Mouse (Mus musculus) embryonic facial prominence, embryonic 12.5 days (tissue): ENCODE results near the gene Tanc1. TPM values are rescaled to one million over a fixed set of nuclear protein-coding genes. Genes with fewer than 3 reads are reported as not detected.
A peak's percentile ranks its signal among the peaks of the same experiment; 100 is the strongest.

Experiments
- ATAC-seq: fragments of 200-750 bp; cut with Nextera tagmentation; 2 replicates; pipeline ENCODE4 v1.8.0; 2017; ENCODE audit not compliant: insufficient number of reproducible peaks, insufficient read depth, low FRiP score, low TSS enrichment
- H3K27ac ChIP-seq: fragments of 300-500 bp; sonication (generic); 2 replicates; pipeline ENCODE4 v1.5.1; 2016; ENCODE audit warnings: mild to moderate bottlenecking
- H3K27me3 ChIP-seq: fragments of 300-500 bp; sonication (generic); 2 replicates; pipeline ENCODE4 v1.6.1; 2016; ENCODE audit warnings: mild to moderate bottlenecking, moderate library complexity
- H3K36me3 ChIP-seq: fragments of 300-500 bp; sonication (generic); 2 replicates; pipeline ENCODE4 v1.6.1; 2016; ENCODE audit warnings: mild to moderate bottlenecking
- H3K4me1 ChIP-seq: fragments of 300-500 bp; sonication (generic); 2 replicates; pipeline ENCODE4 v1.6.1; 2016
- H3K4me2 ChIP-seq: fragments of 300-500 bp; sonication (generic); replicated peaks from 2 replicates; pipeline ENCODE4 v1.6.1; 2016; ENCODE audit warnings: mild to moderate bottlenecking, moderate library complexity
- H3K4me3 ChIP-seq: fragments of 300-500 bp; sonication (generic); 2 replicates; pipeline ENCODE4 v1.5.1; 2016; ENCODE audit warnings: mild to moderate bottlenecking
- H3K9ac ChIP-seq: fragments of 300-500 bp; sonication (generic); 2 replicates; pipeline ENCODE4 v1.6.1; 2016; ENCODE audit warnings: mild to moderate bottlenecking, moderate library complexity
- H3K9me3 ChIP-seq: fragments of 300-500 bp; sonication (generic); 2 replicates; pipeline ENCODE4 v1.6.1; 2016; ENCODE audit warnings: mild to moderate bottlenecking, moderate library complexity
- WGBS: fragments of 180-500 bp; shearing (Covaris S2); methylation state at CpG from one replicate; pipeline ENCODE4 v1.1.7; 2016; 5-methylcytosine and 5-hydroxymethylcytosine counted together
- polyA plus RNA-seq: library from polyadenylated mRNA; unstranded; fragments of >200 nt; fragmentation: Nextera tagmentation; extraction: Ambion mirVana; gene quantifications from 2 replicates; pipeline ENCODE4 v1.2.1, GENCODE M21; 2016

Tanc1 gene
- polyA plus RNA-seq, 1 experiment from 2014 or later = 37.5 TPM

GRCm38 (mm10) chr2:59788704-59789500 is 177.1 kb downstream of the Tanc1 start:
- Histone ChIP-seq H3K27ac (no peak overlapping the region; the same call in 1 of the 2 replicates), H3K4me2 (no peak overlapping the region), H3K9ac (no peak overlapping the region), H3K4me3 (no peak overlapping the region), H3K27me3 (no peaks in the 10 kb centered on the region), H3K36me3 (peaks cover 35% of the 10 kb centered on the region), H3K4me1 (0 out of 2 replicates have a peak, but pooled peaks cover 14% of the 10 kb centered on the region), H3K9me3 (no peaks in the 10 kb centered on the region)
- WGBS = 63% methylated on average over 7 of the region's 7 CpGs
- no peak for ATAC-seq

GRCm38 (mm10) chr2:59791596-59791995 is 179.8 kb downstream of the Tanc1 start:
- no peak overlapping the region for H3K4me2 ChIP-seq
- no peak overlapping the region for H3K27ac ChIP-seq
- H3K27me3 ChIP-seq = no peaks in the 10 kb centered on the region
- H3K9me3 ChIP-seq = no peaks in the 10 kb centered on the region
- peaks cover 40% of the 10 kb centered on the region for H3K36me3 ChIP-seq
- no peak overlapping the region for H3K4me3 ChIP-seq
- H3K4me1 ChIP-seq = 0 out of 2 replicates have a peak, but pooled peaks cover 8% of the 10 kb centered on the region
- ATAC-seq = no peak
- no peak overlapping the region for H3K9ac ChIP-seq
- 86% methylated on average over 8 of the region's 8 CpGs for WGBS

GRCm38 (mm10) chr2:59793337-59793736 is 181.5 kb downstream of the Tanc1 start:
- 81% methylated on average over 9 of the region's 9 CpGs for WGBS
- peaks cover 40% of the 10 kb centered on the region for H3K36me3 ChIP-seq

GRCm38 (mm10) chr2:59794838-59795237 is 183.0 kb downstream of the Tanc1 start:
- no peak for ATAC-seq
- 94% methylated on average over 6 of the region's 6 CpGs for WGBS
- Histone ChIP-seq H3K4me2 (no peak overlapping the region), H3K4me3 (no peak overlapping the region), H3K36me3 (peaks cover 44% of the 10 kb centered on the region), H3K27ac (no peak overlapping the region), H3K27me3 (no peaks in the 10 kb centered on the region), H3K9ac (no peak overlapping the region), H3K4me1 (peaks cover 18% of the 10 kb centered on the region; the same call in 1 of the 2 replicates), H3K9me3 (no peaks in the 10 kb centered on the region)

More at GRCm38 (mm10) chr2:59793337-59793736, 181.5 kb downstream of the Tanc1 start:
- H3K4me2 ChIP-seq = no peak overlapping the region
- no peak overlapping the region for H3K4me3 ChIP-seq
- H3K27me3 ChIP-seq = no peaks in the 10 kb centered on the region
- 0 out of 2 replicates have a peak, but pooled peaks cover 12% of the 10 kb centered on the region for H3K4me1 ChIP-seq
- no peak for ATAC-seq
- no peak overlapping the region for H3K27ac ChIP-seq
- H3K9me3 ChIP-seq = no peaks in the 10 kb centered on the region
- H3K9ac ChIP-seq = no peak overlapping the region

GRCm38 (mm10) chr2:59798934-59799532 is 187.2 kb downstream of the Tanc1 start:
- peak; percentile 42; the same call in 1 of the 2 replicates for ATAC-seq
- H3K9ac ChIP-seq = no peak overlapping the region
- no peak overlapping the region for H3K4me2 ChIP-seq
- peaks cover 42% of the 10 kb centered on the region for H3K36me3 ChIP-seq
- H3K27me3 ChIP-seq = no peaks in the 10 kb centered on the region
- no peak overlapping the region for H3K4me3 ChIP-seq
- H3K9me3 ChIP-seq = no peaks in the 10 kb centered on the region
- 51% methylated on average over 16 of the region's 16 CpGs for WGBS
- 0 out of 2 replicates have a peak overlapping the region, but pooled peaks have one; percentile 18 for H3K27ac ChIP-seq
- H3K4me1 ChIP-seq = peaks cover 18% of the 10 kb centered on the region; the same call in 1 of the 2 replicates

GRCm38 (mm10) chr2:59799572-59799971 is 187.7 kb downstream of the Tanc1 start:
- no peaks in the 10 kb centered on the region for H3K27me3 ChIP-seq
- 77% methylated on average over 14 of the region's 14 CpGs for WGBS
- peaks cover 40% of the 10 kb centered on the region for H3K36me3 ChIP-seq
- ATAC-seq = no peak
- H3K4me2 ChIP-seq = no peak overlapping the region
- no peak overlapping the region for H3K9ac ChIP-seq
- no peaks in the 10 kb centered on the region for H3K9me3 ChIP-seq
- H3K4me3 ChIP-seq = no peak overlapping the region
- 0 out of 2 replicates have a peak overlapping the region, but pooled peaks have one; percentile 18 for H3K27ac ChIP-seq
- H3K4me1 ChIP-seq = peaks cover 18% of the 10 kb centered on the region; the same call in 1 of the 2 replicates

GRCm38 (mm10) chr2:59800481-59801266 is 188.8 kb downstream of the Tanc1 start:
- Histone ChIP-seq H3K4me1 (peaks cover 18% of the 10 kb centered on the region; the same call in 1 of the 2 replicates), H3K4me2 (no peak overlapping the region), H3K36me3 (peaks cover 34% of the 10 kb centered on the region), H3K27ac (no peak overlapping the region), H3K4me3 (no peak overlapping the region), H3K9me3 (no peaks in the 10 kb centered on the region), H3K27me3 (no peaks in the 10 kb centered on the region), H3K9ac (no peak overlapping the region)
- WGBS = 92% methylated on average over 18 of the region's 18 CpGs
- ATAC-seq = no peak

GRCm38 (mm10) chr2:59802722-59803387 is 191.0 kb downstream of the Tanc1 start:
- Histone ChIP-seq H3K4me3 (no peak overlapping the region), H3K36me3 (peaks cover 36% of the 10 kb centered on the region), H3K9ac (no peak overlapping the region), H3K4me1 (peaks cover 12% of the 10 kb centered on the region; the same call in 1 of the 2 replicates), H3K9me3 (no peaks in the 10 kb centered on the region), H3K4me2 (no peak overlapping the region), H3K27ac (no peak overlapping the region), H3K27me3 (no peaks in the 10 kb centered on the region)
- 79% methylated on average over 8 of the region's 8 CpGs for WGBS
- no peak for ATAC-seq

GRCm38 (mm10) chr2:59805595-59805994 is 193.8 kb downstream of the Tanc1 start:
- Histone ChIP-seq H3K9ac (no peak overlapping the region), H3K27ac (no peak overlapping the region), H3K9me3 (no peaks in the 10 kb centered on the region), H3K4me1 (no peaks in the 10 kb centered on the region), H3K36me3 (peaks cover 41% of the 10 kb centered on the region), H3K27me3 (no peaks in the 10 kb centered on the region), H3K4me3 (no peak overlapping the region), H3K4me2 (no peak overlapping the region)
- ATAC-seq = no peak
- 46% methylated on average over 2 of the region's 2 CpGs for WGBS

- no peaks in the 10 kb centered on the region for H3K4me1 ChIP-seq
- no peak overlapping the region for H3K4me2 ChIP-seq
- no peak overlapping the region for H3K9ac ChIP-seq
- H3K27me3 ChIP-seq = no peaks in the 10 kb centered on the region
- no peak overlapping the region for H3K4me3 ChIP-seq
- no peaks in the 10 kb centered on the region for H3K9me3 ChIP-seq
- WGBS = 68% methylated on average over 6 of the region's 6 CpGs
- H3K36me3 ChIP-seq = peaks cover 37% of the 10 kb centered on the region
- ATAC-seq = no peak
- H3K27ac ChIP-seq = no peak overlapping the region
Observed at GRCm38 (mm10) chr2:59806038-59806437, 194.2 kb downstream of the Tanc1 start.

GRCm38 (mm10) chr2:59808608-59809007 is 196.8 kb downstream of the Tanc1 start:
- Histone ChIP-seq H3K4me2 (no peak overlapping the region), H3K4me1 (no peaks in the 10 kb centered on the region), H3K9ac (no peak overlapping the region), H3K27ac (no peak overlapping the region), H3K27me3 (no peaks in the 10 kb centered on the region), H3K4me3 (no peak overlapping the region), H3K36me3 (peaks cover 40% of the 10 kb centered on the region), H3K9me3 (no peaks in the 10 kb centered on the region)
- WGBS = 85% methylated on average over 4 of the region's 4 CpGs
- ATAC-seq = no peak
